Mouse (Mus musculus) layer of hippocampus, adult 9-10 months (tissue): Measurements from ENCODE around the gene Abhd16a.

Experiments used
- DNase-seq: peaks from one replicate; pipeline ENCODE4 v3.0.0; 2022; ENCODE audit warnings: low spot score

Abhd16a gene

GRCm38 (mm10) chr17:35085208-35085865, 3.7 kb upstream of the Abhd16a start, which contains the start of gene Ly6g6f:
Ly6g6f (minus strand) TSS chr17:35085610.
- no peak for DNase-seq

- DNase-seq: no peak
Observed at GRCm38 (mm10) chr17:35088151-35088550, 912 bp upstream of the Abhd16a start.

GRCm38 (mm10) chr17:35090166-35090932, 1.3 kb downstream of the Abhd16a start:
- DNase-seq: no peak

- no peak for DNase-seq
Observed at GRCm38 (mm10) chr17:35092403-35093198, 3.5 kb downstream of the Abhd16a start.

GRCm38 (mm10) chr17:35094475-35095365, 5.7 kb downstream of the Abhd16a start:
- no peak for DNase-seq

- no peak for DNase-seq
Observed at GRCm38 (mm10) chr17:35096597-35096996, 7.5 kb downstream of the Abhd16a start.

GRCm38 (mm10) chr17:35097164-35097655, 8.1 kb downstream of the Abhd16a start:
- DNase-seq: no peak

GRCm38 (mm10) chr17:35100196-35100765, 11.2 kb downstream of the Abhd16a start:
- no peak for DNase-seq

GRCm38 (mm10) chr17:35101161-35101560, 12.1 kb downstream of the Abhd16a start:
- no peak for DNase-seq

GRCm38 (mm10) chr17:35102299-35102698, 13.2 kb downstream of the Abhd16a start:
- no peak for DNase-seq

GRCm38 (mm10) chr17:35103221-35103690, 14.2 kb downstream of the Abhd16a start:
- no peak for DNase-seq

- no peak for DNase-seq
Observed at GRCm38 (mm10) chr17:35104079-35104478, 15.0 kb downstream of the Abhd16a start.

GRCm38 (mm10) chr17:35104754-35105153, 15.7 kb downstream of the Abhd16a start:
- DNase-seq: no peak

GRCm38 (mm10) chr17:35105740-35106389, 16.8 kb downstream of the Abhd16a start:
- DNase-seq: no peak

- no peak for DNase-seq
Observed at GRCm38 (mm10) chr17:35106522-35106921, 17.5 kb downstream of the Abhd16a start.

GRCm38 (mm10) chr17:35108097-35108496, 19.0 kb downstream of the Abhd16a start, which contains the start of gene Ly6g5c:
Ly6g5c (plus strand) TSS chr17:35108279.
- no peak for DNase-seq

GRCm38 (mm10) chr17:35111774-35112173, 22.7 kb downstream of the Abhd16a start:
- no peak for DNase-seq

GRCm38 (mm10) chr17:35115046-35116019, 26.3 kb downstream of the Abhd16a start, which contains the start of gene Ly6g5b:
Ly6g5b (minus strand) TSS chr17:35115428.
- DNase-seq: no peak

- DNase-seq: no peak
Observed at GRCm38 (mm10) chr17:35120745-35121142, 31.7 kb downstream of the Abhd16a start.
